ENCODE assay signal across 8 mouse cellular contexts in genomic region chr15:95527461-95527947, GRCm38 (mm10). TPM values are rescaled to one million over a fixed set of nuclear protein-coding genes. Genes with fewer than 3 reads are reported as not detected.
DNase-seq lines count a peak whose midpoint lies in the region; ATAC-seq lines count a peak whose summit lies in the region.

No protein-coding gene starts in this region.

- peak overlapping the region; percentile 65 for H3K9ac ChIP-seq in limb, embryonic 13.5 days

- H3K27me3 ChIP-seq in heart, embryonic 10.5 days (ENCODE audit: insufficient read depth, poor library complexity, severe bottlenecking): peaks cover 41% of the 10 kb centered on the region
- peaks cover 60% of the 10 kb centered on the region for H3K27me3 ChIP-seq in limb, embryonic 13.5 days

- no peak for DNase-seq in heart, embryonic 10.5 days (ENCODE audit: low spot score)
- DNase-seq in heart, postnatal 4 days: no peak
- peak; percentile 6 for DNase-seq in thymus, postnatal 4 days
- DNase-seq in thymus, postnatal 36 days: no peak
- peak; percentile 41 for DNase-seq in testis, postnatal 10 days (ENCODE audit: low spot score)
- no peak for DNase-seq in layer of hippocampus, postnatal 36 days
- no peak for DNase-seq in adrenal gland, postnatal 4 days (ENCODE audit: low spot score in 2 of 2)

- no peak for ATAC-seq in limb, embryonic 13.5 days (ENCODE audit: low FRiP score, low read depth)

- peak overlapping the region; percentile 98 for H3K4me2 ChIP-seq in limb, embryonic 13.5 days (replicated peaks)

- no peaks in the 10 kb centered on the region for H3K9me3 ChIP-seq in heart, embryonic 10.5 days
- no peaks in the 10 kb centered on the region for H3K9me3 ChIP-seq in limb, embryonic 13.5 days

- WGBS in heart, embryonic 10.5 days: under 1% methylated on average over 28 of the region's 28 CpGs
- WGBS in limb, embryonic 13.5 days: under 1% methylated on average over 28 of the region's 28 CpGs

- H3K4me1 ChIP-seq in heart, embryonic 10.5 days: peaks cover 18% of the 10 kb centered on the region
- peaks cover 20% of the 10 kb centered on the region for H3K4me1 ChIP-seq in limb, embryonic 13.5 days

- H3K4me3 ChIP-seq in heart, embryonic 10.5 days: peak overlapping the region; percentile 68
- H3K4me3 ChIP-seq in limb, embryonic 13.5 days: peak overlapping the region; percentile 63

- no peaks in the 10 kb centered on the region for H3K36me3 ChIP-seq in heart, embryonic 10.5 days
- no peaks in the 10 kb centered on the region for H3K36me3 ChIP-seq in limb, embryonic 13.5 days

- no peak overlapping the region for H3K27ac ChIP-seq in heart, embryonic 10.5 days
- no peak overlapping the region for H3K27ac ChIP-seq in limb, embryonic 13.5 days

RNA-seq across cellular contexts. Expression of gene Nell2, which starts 0.9 kb away (rescaled TPM):
- 0.63 and 1.8 TPM in 2 replicates for polyA plus RNA-seq in heart, embryonic 10.5 days (2016; fragmentation: Nextera tagmentation; extraction: Ambion mirVana)
- total RNA-seq in heart, postnatal 4 days (2021): under 1 TPM in 1 of 2 experiments, not detected in 1; 0.18 TPM
- 18.8 and 20.1 TPM in 2 replicates for polyA plus RNA-seq in limb, embryonic 13.5 days (2015; fragmentation: Nextera tagmentation; extraction: Ambion mirVana)
- total RNA-seq in layer of hippocampus, postnatal 36 days (2021): 100 to 1,000 TPM; 744 to 782 TPM
- 1 to 10 TPM; 7.9 to 8.2 TPM for total RNA-seq in adrenal gland, postnatal 4 days (2021)

Comparison
In these comparisons a context has a peak if more than half of its experiments do, and no peak if none do; other contexts are left out.
1. DNase-seq: peak in thymus, postnatal 4 days (single experiment) and testis, postnatal 10 days (single experiment); none in heart, embryonic 10.5 days (single experiment), heart, postnatal 4 days (single experiment), thymus, postnatal 36 days (0 of 2), layer of hippocampus, postnatal 36 days (0 of 2) and adrenal gland, postnatal 4 days (0 of 2).
2. RNA of gene Nell2, which starts 0.9 kb away (total RNA-seq): 744 to 782 TPM in layer of hippocampus, postnatal 36 days; 7.9 to 8.2 TPM in adrenal gland, postnatal 4 days and 0.18 TPM in heart, postnatal 4 days; every median in the first group is over 10 times any median in the second.